Mouse (Mus musculus) hindbrain, embryonic 15.5 days (tissue): ENCODE results near the gene Prelp. TPM values are rescaled to one million over a fixed set of nuclear protein-coding genes. Genes with fewer than 3 reads are reported as not detected.

Source experiments
- ATAC-seq: fragments of 200-750 bp; cut with Nextera tagmentation; 2 replicates; pipeline ENCODE4 v1.8.0; 2017; ENCODE audit warnings: low read depth, moderate number of reproducible peaks, moderate TSS enrichment; ENCODE audit not compliant: low FRiP score
- H3K27ac ChIP-seq: fragments of 300-500 bp; sonication (generic); replicated peaks from 2 replicates; pipeline ENCODE4 v1.5.1; 2015; ENCODE audit warnings: mild to moderate bottlenecking, inconsistent platforms
- H3K27me3 ChIP-seq: fragments of 300-500 bp; sonication (generic); 2 replicates; pipeline ENCODE4 v1.6.1; 2015; ENCODE audit warnings: control low read depth, inconsistent platforms
- H3K36me3 ChIP-seq: fragments of 300-500 bp; sonication (generic); 2 replicates; pipeline ENCODE4 v1.6.1; 2015; ENCODE audit warnings: control low read depth, inconsistent platforms
- H3K4me1 ChIP-seq: fragments of 300-500 bp; sonication (generic); replicated peaks from 2 replicates; pipeline ENCODE4 v1.6.1; 2015; ENCODE audit warnings: control low read depth, inconsistent platforms
- H3K4me2 ChIP-seq: fragments of 300-500 bp; sonication (generic); 2 replicates; pipeline ENCODE4 v1.6.1; 2015; ENCODE audit warnings: moderate library complexity, mild to moderate bottlenecking, inconsistent platforms
- H3K4me3 ChIP-seq: fragments of 300-500 bp; sonication (generic); 2 replicates; pipeline ENCODE4 v1.5.1; 2015; ENCODE audit warnings: mild to moderate bottlenecking, inconsistent platforms
- H3K9ac ChIP-seq: fragments of 300-500 bp; sonication (generic); 2 replicates; pipeline ENCODE4 v1.6.1; 2015; ENCODE audit warnings: inconsistent platforms
- H3K9me3 ChIP-seq: fragments of 300-500 bp; sonication (generic); 2 replicates; pipeline ENCODE4 v1.6.1; 2016; ENCODE audit warnings: control low read depth, inconsistent platforms
- WGBS: fragments of 180-500 bp; shearing (Covaris S2); methylation state at CpG from one replicate; pipeline ENCODE4 v1.1.7; 2015; 5-methylcytosine and 5-hydroxymethylcytosine counted together
- polyA plus RNA-seq: library from polyadenylated mRNA; unstranded; fragments of >200 nt; fragmentation: Nextera tagmentation; extraction: Ambion mirVana; gene quantifications from 2 replicates; pipeline ENCODE4 v1.2.1, GENCODE M21; 2015

The Prelp gene
- polyA plus RNA-seq, 1 experiment from 2014 or later = 18.0 TPM

DNA sequence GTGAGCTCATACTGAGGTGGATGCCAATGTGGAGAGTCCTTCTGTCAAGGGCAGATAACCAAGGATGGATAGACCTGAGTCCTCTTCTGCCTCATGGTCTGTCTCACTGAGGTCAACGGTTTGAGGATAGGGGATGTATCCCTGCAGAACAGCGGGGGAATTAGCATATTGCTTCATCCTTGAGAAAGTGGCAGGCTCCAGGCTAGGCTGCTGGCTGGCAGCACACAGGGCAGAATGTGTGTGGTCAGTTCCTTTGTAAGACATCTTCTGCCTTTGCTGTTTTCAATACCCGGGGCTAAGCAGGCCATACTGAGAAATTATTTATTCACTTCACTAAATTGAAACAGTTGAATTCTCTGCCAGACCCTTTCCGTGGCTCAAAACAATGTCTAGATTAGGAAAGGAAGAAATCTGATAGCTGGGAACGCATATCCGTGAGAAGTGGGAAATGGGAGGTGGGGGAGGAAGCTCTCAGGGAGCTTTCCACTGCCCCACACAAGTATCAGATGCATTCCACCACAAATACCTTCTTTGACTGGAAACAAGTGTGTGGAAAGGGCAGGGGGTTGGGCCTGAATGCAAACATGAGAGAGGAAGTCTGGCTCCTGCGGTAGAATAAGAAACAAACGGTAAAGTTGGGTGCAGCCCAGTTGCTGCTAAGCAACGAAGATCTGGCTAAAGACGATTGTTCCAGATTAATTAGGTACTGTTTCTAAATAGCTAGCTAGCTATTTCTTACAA, 57.8 kb downstream of the Prelp start:
- 24% methylated on average over 10 of the region's 10 CpGs for WGBS
- no peaks in the 10 kb centered on the region for H3K9me3 ChIP-seq
- peak overlapping the region; percentile 64 for H3K27ac ChIP-seq
- H3K36me3 ChIP-seq = no peaks in the 10 kb centered on the region
- no peak overlapping the region for H3K9ac ChIP-seq
- peak; percentile 69; the same call in 1 of the 2 replicates for ATAC-seq
- H3K4me3 ChIP-seq = no peak overlapping the region
- no peaks in the 10 kb centered on the region for H3K27me3 ChIP-seq
- H3K4me1 ChIP-seq = peaks cover 18% of the 10 kb centered on the region
- no peak overlapping the region for H3K4me2 ChIP-seq

DNA sequence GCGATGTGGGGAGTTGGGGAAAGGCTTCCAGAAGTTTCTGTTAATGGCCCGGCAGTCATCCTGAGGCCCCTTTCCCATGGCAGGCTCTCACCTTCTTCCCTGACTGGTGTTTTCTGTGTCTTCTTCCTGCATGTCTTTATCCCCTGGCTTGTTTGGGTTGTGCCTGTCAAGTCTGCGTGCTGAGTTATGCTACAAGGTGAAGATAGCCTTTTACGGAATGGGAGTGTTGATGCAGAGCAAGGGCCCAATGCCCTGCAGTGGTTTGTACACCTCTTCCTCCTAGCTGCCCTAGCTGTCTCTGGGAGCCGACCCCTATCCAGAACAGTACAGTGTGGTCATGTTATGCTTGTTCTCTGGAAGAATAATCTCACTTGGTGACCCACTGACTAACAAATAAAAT, 60.2 kb downstream of the Prelp start:
- Histone ChIP-seq H3K9me3 (no peaks in the 10 kb centered on the region), H3K4me2 (no peak overlapping the region), H3K4me1 (peaks cover 20% of the 10 kb centered on the region), H3K27me3 (no peaks in the 10 kb centered on the region), H3K9ac (no peak overlapping the region), H3K36me3 (no peaks in the 10 kb centered on the region), H3K27ac (no peak overlapping the region), H3K4me3 (no peak overlapping the region)
- 77% methylated on average over 5 of the region's 5 CpGs for WGBS
- no peak for ATAC-seq

Other genes with a start within 250 kb of the Prelp start
- 0.08 and 0.09 TPM in 2 replicates for gene Lax1, start 231.3 kb downstream of the Prelp start, polyA plus RNA-seq
- gene Atp2b4, start 120.4 kb downstream of the Prelp start, polyA plus RNA-seq = 11.8 and 12.4 TPM in 2 replicates
- gene Optc, start 13.4 kb downstream of the Prelp start, polyA plus RNA-seq = 3.0 and 3.9 TPM in 2 replicates
- 10.2 and 11.0 TPM in 2 replicates for gene Fmod, start 115.8 kb upstream of the Prelp start, polyA plus RNA-seq
- gene Btg2, start 157.7 kb upstream of the Prelp start, polyA plus RNA-seq = 30.4 and 49.0 TPM in 2 replicates
- 0.37 and 0.38 TPM in 2 replicates for gene Chit1, start 189.8 kb upstream of the Prelp start, polyA plus RNA-seq